Mouse (Mus musculus) WW6 (cell line): Measurements from ENCODE around the gene Mrpl39.

Source experiments
- DNase-seq: peaks from one replicate; pipeline ENCODE4 v3.0.0-alpha.2; 2013; ENCODE audit warnings: low read depth, low spot score

Gene Mrpl39

DNA sequence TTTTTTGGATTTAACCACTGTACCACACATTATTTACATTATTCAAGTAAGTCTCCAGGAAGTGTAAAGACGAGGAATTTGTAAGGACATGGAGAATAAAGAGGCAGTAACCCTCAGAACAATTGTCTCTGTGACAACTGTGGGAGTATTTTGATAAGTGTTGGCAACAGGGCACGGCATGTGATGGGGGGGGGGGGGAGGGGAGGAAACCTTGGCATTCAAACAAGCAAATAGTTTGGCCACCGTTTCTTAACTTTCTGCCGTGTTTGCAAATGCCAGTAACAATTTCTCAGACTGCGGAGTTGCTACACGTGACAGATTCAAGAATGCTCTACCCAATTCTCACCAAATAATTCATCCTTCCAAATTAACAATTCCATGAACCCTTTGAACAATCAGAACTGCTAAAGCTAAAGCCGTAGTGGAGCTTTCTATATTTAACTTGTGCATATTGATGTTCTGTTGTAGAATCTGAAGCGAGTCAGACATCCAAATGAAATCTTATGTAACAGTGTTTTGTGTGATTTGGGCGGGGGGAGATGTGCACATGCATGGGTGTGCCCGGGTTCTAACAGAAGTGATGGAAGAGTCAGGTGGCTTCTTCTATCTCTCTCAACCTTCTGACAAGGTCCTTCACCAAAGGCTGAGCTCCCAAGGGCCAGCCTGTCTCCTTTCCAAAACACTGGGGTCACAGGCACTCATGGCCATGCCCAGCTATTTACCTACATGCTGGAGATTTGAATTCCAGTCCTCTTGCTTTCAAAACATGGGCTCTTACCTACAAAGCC, 9.4 kb upstream of the Mrpl39 start:
- DNase-seq = no peak

DNA sequence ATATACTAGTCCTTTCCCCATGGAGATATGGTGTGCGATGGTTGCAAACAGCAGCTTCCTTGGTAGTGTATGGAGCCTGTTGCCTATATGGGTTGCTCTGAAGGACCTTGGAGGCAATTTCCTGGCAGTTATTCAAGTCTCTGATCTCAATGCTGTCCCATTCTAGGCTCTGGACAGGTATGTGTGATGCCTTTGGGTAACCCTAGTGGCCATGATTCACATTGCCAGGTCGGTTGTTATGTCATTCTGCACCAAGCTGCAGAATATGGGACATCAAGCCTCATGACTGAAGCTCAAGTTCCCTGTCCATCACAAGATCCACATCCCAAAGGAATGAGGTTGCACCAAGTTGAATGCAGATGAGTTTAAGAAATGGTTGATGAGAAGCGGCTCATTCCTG, 1.8 kb upstream of the Mrpl39 start:
- no peak for DNase-seq

DNA sequence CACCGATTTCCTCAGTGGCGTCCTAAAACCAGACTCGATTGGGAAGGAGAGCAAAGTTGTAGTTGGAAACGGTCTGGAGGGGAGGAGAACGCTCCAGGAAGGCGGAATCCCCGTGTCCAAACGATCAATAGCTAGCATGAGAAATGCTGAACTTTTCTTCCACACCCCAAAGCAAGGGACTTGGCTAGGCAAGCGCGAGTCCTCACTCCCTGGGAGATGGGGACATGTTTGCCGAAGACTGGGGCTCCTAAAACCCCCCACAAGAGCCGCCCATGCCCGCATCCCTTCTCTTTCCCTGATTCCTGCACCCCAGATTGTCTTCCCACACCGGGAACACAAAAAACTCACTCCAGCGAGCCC, 756 bp downstream of the Mrpl39 start:
- DNase-seq = no peak

DNA sequence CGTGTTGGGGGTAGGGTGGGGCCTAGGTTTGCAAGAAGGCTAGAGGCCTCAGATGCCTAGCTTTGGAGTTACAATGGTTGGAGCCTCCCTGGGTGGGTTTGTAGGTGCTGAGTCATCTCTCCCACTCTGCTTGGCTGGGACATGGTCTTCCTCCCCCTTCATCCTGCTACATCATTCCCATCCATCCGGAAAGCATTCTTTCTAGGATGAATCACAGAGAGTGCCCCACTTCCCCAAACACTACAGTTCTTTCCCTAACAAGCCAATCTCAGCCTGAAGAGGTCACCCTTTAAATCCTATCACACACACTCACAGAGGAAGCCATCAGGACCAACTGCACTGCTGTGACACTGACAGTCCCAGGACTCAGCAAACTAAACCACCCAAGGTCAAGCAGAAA, 14.9 kb downstream of the Mrpl39 start:
- DNase-seq = no peak

DNA sequence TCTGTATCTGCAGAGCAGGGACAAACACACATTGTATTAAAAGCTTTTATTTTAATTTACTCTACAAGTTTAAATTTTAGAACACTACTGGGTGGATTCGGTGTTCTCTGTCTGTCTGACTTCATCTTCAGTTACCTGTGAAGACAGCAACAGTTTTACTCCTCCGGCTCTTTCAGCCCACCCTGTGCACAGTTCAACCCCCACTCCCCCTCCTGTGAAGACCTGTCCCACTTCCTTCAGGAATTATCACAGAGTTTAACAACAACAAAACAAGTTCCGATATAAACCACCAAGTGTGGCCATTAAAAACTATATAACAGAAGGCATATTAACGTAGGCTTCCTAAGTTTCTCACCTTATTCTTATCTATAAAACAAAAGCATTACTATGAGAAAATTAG, 17.3 kb downstream of the Mrpl39 start:
- no peak for DNase-seq

DNA sequence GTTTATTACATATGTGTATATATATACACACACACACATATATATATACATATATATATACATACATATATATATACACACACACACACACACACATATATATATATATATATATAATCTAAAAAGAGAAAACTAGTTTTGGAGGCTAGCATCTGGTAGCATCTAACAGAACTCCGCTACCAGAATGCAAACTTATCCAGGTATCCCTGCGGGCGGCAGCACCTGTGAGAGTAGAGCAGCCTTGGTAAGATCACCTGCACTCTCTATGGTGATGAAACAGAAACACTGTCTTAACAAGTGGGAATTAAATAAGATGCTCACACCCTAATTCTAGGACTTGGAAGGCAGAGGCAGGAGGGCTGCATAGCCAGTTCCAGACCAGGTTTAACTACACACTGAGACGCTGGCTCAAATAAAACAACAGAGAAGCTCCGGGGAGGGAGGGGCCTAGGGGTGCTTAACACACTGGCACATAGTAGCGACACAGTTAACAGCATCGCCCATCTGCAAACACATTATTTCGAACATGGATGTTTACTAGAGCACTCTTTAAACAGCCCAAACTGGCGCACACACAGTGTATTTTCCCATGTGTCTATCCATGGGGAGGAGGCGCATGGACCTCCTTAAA, 17.8 kb downstream of the Mrpl39 start:
- DNase-seq = no peak

DNA sequence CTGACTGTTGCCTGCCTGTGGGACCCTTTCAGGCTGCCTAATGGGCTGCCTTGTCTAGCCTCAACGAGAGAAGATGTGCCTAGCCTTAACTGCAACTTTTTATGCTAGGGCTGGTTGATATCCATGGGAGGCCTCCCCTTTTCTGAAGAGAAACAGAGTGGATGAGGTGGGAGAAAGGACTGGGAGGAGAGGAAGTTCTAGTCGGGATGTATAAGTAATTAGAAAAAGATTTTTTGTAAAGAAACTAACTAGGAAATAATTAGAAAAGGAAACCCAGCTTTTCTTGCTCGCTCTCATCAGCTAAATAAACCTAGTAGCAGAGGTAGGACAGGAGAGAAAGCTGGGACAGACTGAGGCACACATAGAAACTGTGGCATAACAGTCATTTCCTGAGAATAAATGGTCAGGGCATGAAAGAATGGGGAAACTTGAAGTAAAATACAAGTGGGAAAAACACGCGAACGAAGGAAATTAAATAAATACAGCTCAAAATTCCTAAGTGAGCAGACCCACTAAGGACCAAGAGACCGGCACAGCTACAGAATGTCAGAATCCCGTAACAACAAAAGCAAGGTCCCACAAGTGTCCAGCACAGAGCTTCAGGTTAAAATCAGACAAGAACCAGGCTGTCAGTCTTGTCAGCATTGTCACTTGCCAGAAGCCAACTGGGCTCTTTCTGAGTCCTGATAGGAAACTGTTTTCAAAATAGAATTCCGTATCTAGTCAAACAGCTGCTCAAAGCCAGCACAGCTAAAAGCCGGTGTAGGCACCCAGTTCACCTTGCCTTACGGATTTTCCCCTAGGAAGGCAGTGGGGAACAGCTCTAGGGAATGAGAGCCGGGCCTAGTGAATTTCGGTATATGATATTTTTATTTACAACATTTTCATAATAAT, 18.6 kb downstream of the Mrpl39 start:
- no peak for DNase-seq

DNA sequence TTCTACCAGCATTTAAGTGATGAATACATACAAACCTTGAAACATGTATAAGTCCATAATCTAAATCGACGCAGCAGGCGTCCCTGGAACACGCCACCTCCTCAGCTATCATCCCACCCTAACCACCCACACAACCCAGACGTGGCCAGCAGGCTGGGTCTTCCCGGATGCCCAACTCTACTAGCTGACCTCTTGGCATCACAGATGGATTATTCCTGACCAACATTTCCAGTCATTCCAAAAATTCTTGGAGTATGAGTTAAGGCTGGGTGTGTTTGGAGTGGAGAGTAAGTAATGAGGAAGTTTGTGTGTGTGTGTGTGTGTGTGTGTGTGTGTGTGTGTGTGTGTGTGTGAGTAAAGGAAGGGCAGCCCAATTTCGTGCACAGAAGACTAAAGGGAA, 19.3 kb downstream of the Mrpl39 start:
- no peak for DNase-seq

DNA sequence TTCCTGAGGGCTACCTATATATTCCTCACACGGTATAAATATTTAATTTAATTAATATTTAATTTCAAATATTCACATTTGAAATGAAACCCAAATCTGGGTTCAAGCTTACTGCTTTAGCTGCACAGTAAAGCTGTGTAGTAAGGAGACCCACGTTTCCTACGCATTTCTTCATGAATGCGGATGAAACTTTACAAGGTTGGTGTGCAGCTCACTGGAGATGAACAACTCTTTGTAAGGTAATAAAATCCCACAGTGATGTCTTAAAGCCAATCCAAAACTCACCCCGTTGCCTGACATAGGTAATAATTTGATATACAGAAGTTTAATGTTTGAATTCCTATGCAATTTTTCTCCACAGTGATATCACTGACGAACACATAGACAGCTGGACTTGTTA, 20.6 kb downstream of the Mrpl39 start:
- no peak for DNase-seq

DNA sequence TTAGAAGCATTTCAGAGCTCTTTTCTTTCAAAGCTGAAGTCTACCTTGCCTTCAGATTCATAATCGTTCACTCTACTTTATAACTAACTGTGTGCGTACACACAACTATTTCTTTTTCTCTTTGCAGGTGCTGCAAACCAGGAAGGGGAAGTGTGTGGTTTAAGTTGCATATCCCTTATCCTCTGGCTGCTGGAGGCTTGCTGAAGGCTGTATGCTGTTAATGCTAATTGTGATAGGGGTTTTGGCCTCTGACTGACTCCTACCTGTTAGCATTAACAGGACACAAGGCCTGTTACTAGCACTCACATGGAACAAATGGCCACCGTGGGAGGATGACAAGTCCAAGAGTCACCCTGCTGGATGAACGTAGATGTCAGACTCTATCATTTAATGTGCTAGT, 21.6 kb downstream of the Mrpl39 start:
- DNase-seq = no peak

DNA sequence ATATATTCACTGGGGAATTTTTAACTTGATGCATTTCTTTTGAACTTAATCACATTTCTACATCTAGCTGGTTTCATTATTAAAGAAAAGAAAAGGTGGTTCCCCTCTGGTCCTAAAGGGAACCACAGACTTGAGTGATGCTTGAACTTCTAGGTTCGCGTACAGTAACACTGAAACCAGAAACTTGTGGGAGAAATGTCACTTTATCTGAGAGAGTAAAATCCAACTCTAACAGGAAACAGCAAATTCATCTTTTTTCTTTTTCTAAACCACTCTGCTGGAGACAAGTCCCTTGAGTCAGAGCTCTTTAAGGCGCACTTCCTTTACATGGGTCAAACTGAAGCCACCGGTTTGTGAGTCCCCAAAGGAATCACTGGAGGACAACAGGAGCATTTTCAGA, 22.4 kb downstream of the Mrpl39 start:
- DNase-seq = no peak

DNA sequence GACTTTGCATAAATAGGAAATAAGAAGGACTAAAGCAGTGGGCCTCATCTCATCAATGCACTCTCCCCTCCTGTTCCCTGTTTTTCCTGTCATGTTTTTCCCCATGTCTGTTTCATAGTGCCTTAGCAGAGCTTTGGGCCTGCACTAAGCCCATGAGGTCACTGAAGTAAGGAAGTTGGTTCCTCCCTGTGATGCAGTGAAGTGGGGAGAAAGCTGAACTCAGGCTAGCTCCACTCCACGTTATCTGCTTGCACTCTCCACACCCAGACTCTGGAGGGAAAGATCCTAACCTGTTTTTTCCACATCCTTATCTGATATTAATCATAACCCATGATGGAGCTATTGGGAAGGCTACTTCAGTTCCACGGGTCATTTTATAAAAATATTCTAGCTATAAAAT, 26.9 kb downstream of the Mrpl39 start:
- DNase-seq = no peak

DNA sequence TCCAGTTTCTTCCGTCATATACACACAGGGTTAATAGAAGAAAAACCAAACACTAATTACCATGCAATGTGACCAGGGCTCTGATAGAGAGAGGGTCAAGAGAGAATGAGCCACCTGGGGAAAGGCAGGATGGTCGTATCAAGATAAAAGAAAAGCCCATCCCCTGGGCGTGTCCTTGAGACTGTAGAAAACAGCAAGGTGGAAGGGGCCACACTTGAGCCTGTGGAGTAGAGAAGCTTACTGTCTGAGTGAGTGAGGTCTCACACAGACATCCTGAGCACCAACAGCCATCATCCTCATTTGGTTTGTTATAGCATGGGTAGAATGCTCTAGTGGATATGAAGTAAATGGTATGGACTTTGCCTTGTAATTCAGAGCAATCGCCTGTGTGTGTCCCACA, 27.7 kb downstream of the Mrpl39 start:
- DNase-seq = no peak

DNA sequence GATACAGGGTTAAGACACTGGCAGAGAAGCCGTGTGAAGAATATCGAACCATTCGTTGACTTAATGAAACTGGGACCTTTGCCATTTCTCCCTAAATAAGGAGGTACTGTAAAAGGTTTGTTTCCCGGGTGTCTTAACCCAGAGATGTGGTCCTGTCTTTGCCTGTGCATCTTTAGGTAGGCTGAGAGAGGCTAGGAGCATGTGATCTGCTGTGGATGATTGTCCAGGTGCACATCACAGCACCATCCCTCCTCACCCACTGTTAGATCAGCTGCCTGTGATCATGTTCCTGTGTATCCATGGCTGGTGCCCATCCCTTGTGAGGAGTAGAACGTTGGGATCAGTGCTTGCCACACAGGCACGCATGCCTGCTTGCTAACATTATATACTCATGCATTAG, 29.0 kb downstream of the Mrpl39 start:
- DNase-seq = no peak

DNA sequence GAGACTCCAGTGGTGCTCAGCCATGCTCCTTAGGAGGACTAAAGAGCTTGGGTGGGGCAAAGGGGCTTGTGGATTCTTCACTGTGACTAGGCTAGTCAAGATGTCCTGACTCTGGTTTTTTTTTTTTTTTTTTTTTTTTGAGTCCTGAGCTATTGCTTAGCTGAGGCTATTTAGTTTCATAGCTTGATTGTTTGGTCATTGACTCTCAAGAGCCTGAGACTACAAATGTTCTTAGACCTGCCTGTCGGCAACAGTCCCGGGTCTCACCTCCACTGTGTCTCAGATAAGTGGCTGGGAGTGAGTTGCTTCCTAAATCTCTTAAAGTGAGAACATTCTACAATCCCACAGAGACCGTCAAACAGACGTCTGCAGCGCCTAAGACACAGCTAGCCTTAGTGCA, 30.0 kb downstream of the Mrpl39 start:
- DNase-seq = no peak

DNA sequence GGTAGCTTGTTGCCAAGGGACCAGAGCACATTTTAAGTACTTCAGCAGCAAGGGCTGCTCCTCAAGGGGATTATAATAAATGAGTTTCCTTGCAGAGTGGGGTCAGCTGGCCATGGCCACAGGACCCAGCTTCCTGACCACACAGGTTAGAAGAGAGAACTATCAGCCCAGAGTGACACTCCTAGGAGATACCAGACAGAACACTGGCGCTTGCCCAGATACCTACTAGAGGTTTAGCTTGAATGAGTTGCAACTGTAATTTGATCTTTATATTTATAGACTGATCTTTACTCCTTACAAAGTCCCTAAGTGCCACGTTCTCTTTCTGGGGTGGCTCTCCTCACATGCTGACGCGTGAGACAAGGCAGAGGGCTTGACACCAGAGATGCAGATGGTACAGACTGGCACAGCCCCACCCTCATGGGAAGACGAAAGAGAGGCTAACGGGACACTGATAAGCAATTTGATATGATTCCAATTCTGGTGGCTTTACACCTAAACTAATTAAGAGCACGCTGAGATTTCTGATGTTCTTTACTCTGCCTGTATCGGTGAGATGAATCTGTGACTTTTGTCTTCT, 30.8 kb downstream of the Mrpl39 start:
- no peak for DNase-seq

DNA sequence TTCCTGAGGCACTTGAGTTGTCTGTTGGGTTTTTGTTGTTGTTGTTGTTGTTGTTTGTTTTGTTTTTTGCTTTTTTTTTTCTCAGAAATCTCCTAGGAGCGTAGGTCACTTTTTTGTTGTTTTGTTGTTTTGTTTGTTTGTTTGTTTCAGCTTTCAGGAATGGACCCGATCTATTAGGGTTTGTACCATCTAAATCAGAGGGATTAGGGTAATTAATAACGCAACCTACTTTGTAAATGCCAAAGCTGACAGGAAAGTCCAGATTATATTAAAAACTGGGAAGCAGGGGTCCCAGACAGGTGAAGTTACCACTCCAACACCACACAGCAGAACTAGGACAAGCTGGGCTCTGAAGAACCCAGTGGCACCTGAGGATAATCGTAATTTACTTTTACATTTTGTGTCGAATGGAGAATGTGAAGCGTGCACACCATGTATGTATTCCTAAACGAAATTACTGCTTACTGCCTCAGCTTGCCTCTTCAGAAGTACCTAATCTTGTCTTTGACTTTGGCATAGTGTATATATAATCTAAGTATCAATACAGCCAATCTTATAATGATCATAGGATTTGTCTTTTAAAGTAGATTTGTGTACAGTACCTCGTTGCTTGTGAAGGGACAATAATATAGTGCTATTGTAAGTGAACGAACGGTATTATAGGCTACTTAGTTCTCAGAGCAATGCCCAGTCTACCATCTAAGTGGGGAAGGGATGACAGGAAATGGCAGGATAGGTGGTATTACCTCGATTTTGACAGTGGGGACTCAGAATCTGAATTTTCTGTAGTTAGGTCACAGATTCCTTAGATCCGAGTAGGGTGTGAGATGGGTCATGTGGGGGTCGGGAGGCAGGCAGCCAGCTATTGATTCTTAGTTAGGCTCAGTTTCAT, 31.5 kb downstream of the Mrpl39 start:
- no peak for DNase-seq

DNA sequence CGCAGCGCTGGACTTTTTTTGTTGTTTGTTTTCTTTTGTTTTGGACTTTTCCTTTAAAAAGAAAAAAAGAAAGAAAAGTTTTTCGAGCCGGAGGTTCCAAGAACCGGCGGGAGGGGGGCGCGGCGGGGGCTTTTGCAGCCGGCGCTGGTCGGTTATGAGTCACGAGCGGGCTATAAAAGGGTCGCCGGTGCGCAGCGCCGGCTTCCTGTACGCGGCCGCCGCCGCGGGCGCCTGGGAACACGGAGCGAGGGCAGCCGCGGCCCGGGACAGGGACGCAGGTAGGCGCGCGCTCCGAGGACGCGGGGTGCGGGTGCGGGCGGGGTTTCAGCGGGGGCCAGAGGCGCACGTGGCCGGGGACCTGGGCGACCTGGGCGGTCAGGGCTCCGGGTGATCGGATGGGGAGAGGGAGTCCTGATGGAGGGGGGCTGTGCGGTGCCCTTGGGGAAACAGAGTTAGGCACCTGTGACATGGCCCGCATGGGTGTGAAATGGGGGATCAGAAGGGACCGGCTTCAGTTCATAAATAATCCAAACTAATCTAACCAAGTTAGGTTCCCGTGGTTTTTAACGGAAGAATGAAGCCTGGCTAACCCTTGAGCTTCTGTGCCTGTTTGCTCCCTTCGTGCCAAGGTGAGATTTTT, 32.3 kb downstream of the Mrpl39 start:
- no peak for DNase-seq

DNA sequence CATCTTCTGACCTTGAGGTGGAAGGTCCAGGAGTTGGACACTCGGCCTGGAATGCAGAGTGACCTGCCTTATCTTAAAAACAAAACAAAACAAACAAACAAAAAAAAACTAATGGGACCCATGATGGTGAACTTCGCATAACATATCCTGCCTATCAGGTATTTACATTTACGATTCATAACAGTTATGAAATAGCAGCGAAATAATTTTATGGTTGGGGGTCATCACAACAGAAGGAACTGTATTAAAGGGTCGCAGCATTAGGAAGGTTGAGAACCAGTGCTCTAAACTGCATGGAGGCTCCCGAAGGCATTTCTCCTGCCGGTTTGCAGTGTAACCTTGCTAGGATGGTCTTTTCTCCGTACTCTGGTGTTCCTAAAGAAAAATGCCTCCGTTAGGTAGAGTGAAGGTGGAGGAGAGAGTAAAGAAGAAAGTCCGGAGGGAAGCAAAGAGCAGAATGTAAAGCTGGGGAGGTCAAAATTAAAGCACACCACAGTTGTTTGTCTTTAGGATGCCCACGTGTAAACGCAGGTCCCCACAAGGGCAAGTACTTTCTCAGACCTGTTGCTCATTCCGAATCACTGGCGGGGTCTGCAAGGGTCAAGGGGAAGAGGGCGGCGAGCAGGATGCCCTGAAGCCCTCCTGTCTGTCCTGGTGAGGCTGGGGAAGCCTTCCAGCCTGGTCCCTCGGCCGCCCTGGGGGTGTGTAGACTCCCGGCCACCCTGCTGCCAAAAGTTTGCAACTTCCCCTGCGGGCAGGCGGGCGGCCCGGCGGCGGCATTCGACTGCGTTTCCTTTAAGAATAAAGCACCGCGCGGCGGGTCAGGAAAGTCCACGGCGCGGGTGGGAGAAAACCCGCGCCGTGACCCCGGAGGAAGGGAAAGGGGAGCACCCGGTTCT, 33.1 kb downstream of the Mrpl39 start:
- no peak for DNase-seq

DNA sequence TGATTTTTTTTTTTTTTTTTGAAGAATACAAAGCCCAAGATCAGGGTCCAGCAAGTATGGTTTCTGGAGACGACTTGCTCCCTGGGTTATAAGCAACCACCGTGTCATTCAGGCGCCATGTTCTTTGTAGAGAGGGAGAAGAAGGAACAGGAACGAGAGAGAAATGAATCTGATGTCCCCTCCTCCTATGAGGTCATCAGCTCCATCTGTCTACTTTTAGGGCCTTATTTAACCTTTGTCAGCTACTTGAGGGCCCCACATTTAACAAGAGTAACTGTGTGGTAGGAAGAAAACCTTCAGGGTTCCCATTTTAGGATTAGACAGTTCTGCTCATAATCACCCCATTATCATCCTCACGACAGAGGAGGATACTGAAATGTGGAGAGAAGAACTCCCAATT, 34.5 kb downstream of the Mrpl39 start:
- no peak for DNase-seq
